Mouse (Mus musculus) CH12.LX (cell line): Measurements from ENCODE around the gene Fam160a1. TPM values are rescaled to one million over a fixed set of nuclear protein-coding genes. Genes with fewer than 3 reads are reported as not detected.

Source experiments
- DNase-seq: peaks from one replicate; pipeline ENCODE4 v3.0.0-alpha.2; 2013; ENCODE audit errors: extremely low read depth
- H3K27ac ChIP-seq: 2 replicates; pipeline ENCODE4 v1.5.1; 2012; ENCODE audit warnings: low read depth, mild to moderate bottlenecking, control low read depth, moderate library complexity; ENCODE audit not compliant: insufficient read depth
- H3K27me3 ChIP-seq: replicated peaks from 2 replicates; pipeline ENCODE3; 2012; ENCODE audit warnings: inconsistent platforms
- H3K36me3 ChIP-seq, 2 experiments: replicated peaks in 1 of 2; 2 replicates each; pipeline versions ENCODE3 to v1.6.1; 2012; ENCODE audit warnings: inconsistent platforms in 1 of 2, low read length in 1 of 2, mild to moderate bottlenecking in 1 of 2, mixed read lengths in 1 of 2, moderate library complexity in 1 of 2; ENCODE audit not compliant: control insufficient read depth in 1 of 2, insufficient read depth in 1 of 2
- H3K4me1 ChIP-seq, 2 experiments: 2 replicates each; pipeline ENCODE4 v1.6.1; 2012; ENCODE audit warnings: inconsistent platforms in 1 of 2, moderate library complexity in 1 of 2; ENCODE audit not compliant: insufficient read depth in 2 of 2, control insufficient read depth in 1 of 2
- H3K4me2 ChIP-seq: 2 replicates; pipeline ENCODE4 v1.6.1; 2012; ENCODE audit warnings: low read depth, mild to moderate bottlenecking, control low read depth; ENCODE audit not compliant: poor library complexity, insufficient read depth, severe bottlenecking
- H3K4me3 ChIP-seq, 3 experiments: fragments of 150-350 bp in 1 of 3; sonication (generic) in 1 of 3; replicated peaks in 1 of 3; 2 replicates each; pipeline versions ENCODE3 to v1.5.1; 2011 to 2012; ENCODE audit warnings: low read depth in 2 of 3, low read length in 2 of 3, mild to moderate bottlenecking in 2 of 3, moderate library complexity in 2 of 3, control low read depth in 1 of 3, improper control_type of control experiment in 1 of 3, inconsistent platforms in 1 of 3, mixed read lengths in 1 of 3; ENCODE audit not compliant: poor library complexity in 1 of 3
- H3K79me2 ChIP-seq: replicated peaks from 2 replicates; pipeline ENCODE4 v1.6.1; 2012; ENCODE audit warnings: mild to moderate bottlenecking, moderate library complexity; ENCODE audit not compliant: control insufficient read depth, poor library complexity, insufficient read depth, severe bottlenecking; ENCODE audit errors: extremely low read depth
- H3K9ac ChIP-seq: 2 replicates; pipeline ENCODE4 v1.6.1; 2012; ENCODE audit warnings: low read depth, mild to moderate bottlenecking, control low read depth, moderate library complexity; ENCODE audit not compliant: insufficient read depth
- H3K9me3 ChIP-seq: replicated peaks from 2 replicates; pipeline ENCODE3; 2012; ENCODE audit warnings: low read length, inconsistent platforms, mixed read lengths
- CHD2 ChIP-seq: IDR thresholded peaks from 2 replicates; pipeline ENCODE4 v1.6.1; 2011; ENCODE audit warnings: low read length, improper control_type of control experiment
- E2F4 ChIP-seq: IDR thresholded peaks from 2 replicates; pipeline ENCODE4 v1.6.1; 2011; ENCODE audit warnings: low read depth, low read length, improper control_type of control experiment; ENCODE audit not compliant: insufficient replicate concordance
- ELF1 ChIP-seq: IDR thresholded peaks from 2 replicates; pipeline ENCODE4 v1.6.1; 2014; ENCODE audit warnings: low read depth, mild to moderate bottlenecking, inconsistent platforms, low read length, improper control_type of control experiment
- EP300 ChIP-seq: IDR thresholded peaks from 2 replicates; pipeline ENCODE4 v1.6.1; 2011; ENCODE audit warnings: low read length, improper control_type of control experiment
- JUN ChIP-seq: IDR thresholded peaks from 2 replicates; pipeline ENCODE4 v1.6.1; 2011; ENCODE audit warnings: low read depth, mild to moderate bottlenecking, low read length, improper control_type of control experiment, moderate library complexity; ENCODE audit not compliant: insufficient read depth
- JUND ChIP-seq: conservative IDR thresholded peaks from 2 replicates; pipeline ENCODE4 v1.6.1; 2011; ENCODE audit warnings: low read depth, low read length, improper control_type of control experiment
- KAT2A ChIP-seq: IDR thresholded peaks from 2 replicates; pipeline ENCODE4 v1.6.1; 2012; ENCODE audit warnings: low read length, improper control_type of control experiment, inconsistent platforms; ENCODE audit not compliant: insufficient replicate concordance
- MAFK ChIP-seq: IDR thresholded peaks from 2 replicates; pipeline ENCODE4 v1.6.1; 2011; ENCODE audit warnings: low read length, improper control_type of control experiment; ENCODE audit not compliant: insufficient replicate concordance
- MXI1 ChIP-seq: IDR thresholded peaks from 2 replicates; pipeline ENCODE4 v1.6.1; 2011; ENCODE audit warnings: mild to moderate bottlenecking, low read depth, low read length, improper control_type of control experiment
- NRF1 ChIP-seq: IDR thresholded peaks from 2 replicates; pipeline ENCODE4 v1.6.1; 2014; ENCODE audit warnings: low read depth, mild to moderate bottlenecking, inconsistent platforms, low read length, improper control_type of control experiment, moderate library complexity
- PAX5 ChIP-seq: IDR thresholded peaks from 2 replicates; pipeline ENCODE4 v1.6.1; 2012; ENCODE audit warnings: low read length, inconsistent platforms, mixed read lengths
- POLR2A ChIP-seq: IDR thresholded peaks from 2 replicates; pipeline ENCODE4 v1.6.1; 2011; ENCODE audit warnings: low read depth, mild to moderate bottlenecking, improper control_type of control experiment, low read length
- RCOR1 ChIP-seq: conservative IDR thresholded peaks from 2 replicates; pipeline ENCODE4 v1.6.1; 2012; ENCODE audit warnings: low read depth, mild to moderate bottlenecking, inconsistent platforms, low read length, improper control_type of control experiment
- SMC3 ChIP-seq: IDR thresholded peaks from 2 replicates; pipeline ENCODE4 v1.6.1; 2011; ENCODE audit warnings: low read depth, low read length, improper control_type of control experiment
- TBP ChIP-seq: conservative IDR thresholded peaks from 2 replicates; pipeline ENCODE4 v1.6.1; 2011; ENCODE audit warnings: low read depth, low read length, improper control_type of control experiment
- TCF12 ChIP-seq: IDR thresholded peaks from 2 replicates; pipeline ENCODE4 v1.6.1; 2014; ENCODE audit warnings: low read depth, mild to moderate bottlenecking, inconsistent platforms, low read length, improper control_type of control experiment
- UBTF ChIP-seq: IDR thresholded peaks from 2 replicates; pipeline ENCODE4 v1.6.1; 2012; ENCODE audit warnings: low read depth, mild to moderate bottlenecking, inconsistent platforms, low read length, improper control_type of control experiment, moderate library complexity
- ZC3H11A ChIP-seq: IDR thresholded peaks from 2 replicates; pipeline ENCODE4 v1.6.1; 2012; ENCODE audit warnings: low read depth, mild to moderate bottlenecking, inconsistent platforms, low read length, improper control_type of control experiment
- ZKSCAN1 ChIP-seq: IDR thresholded peaks from 2 replicates; pipeline ENCODE4 v1.6.1; 2012; ENCODE audit warnings: low read depth, inconsistent platforms, low read length, improper control_type of control experiment, borderline replicate concordance
- ZMIZ1 ChIP-seq: IDR thresholded peaks from 2 replicates; pipeline ENCODE4 v1.6.1; 2012; ENCODE audit warnings: low read depth, mild to moderate bottlenecking, inconsistent platforms, low read length, improper control_type of control experiment
- ZNF384 ChIP-seq: IDR thresholded peaks from 2 replicates; pipeline ENCODE4 v1.6.1; 2012; ENCODE audit warnings: low read depth, low read length, improper control_type of control experiment, inconsistent platforms
- dilution Hi-C: fragments of 300-500 bp; cut with MboI; formaldehyde crosslinking; loops from 2 replicates; pipeline ENCODE4 v1.14.3; 2020; ENCODE audit warnings: low sequenced_read_pairs; ENCODE audit not compliant: extremely low pct_unique_long_range_greater_than_20kb, extremely low pct_ligation_motif_present
- in situ Hi-C: fragments of 300-500 bp; cut with MboI; formaldehyde crosslinking; loops from 3 replicates; pipeline ENCODE4 v1.14.3; 2019; ENCODE audit warnings: low sequenced_read_pairs, low pct_ligation_motif_present, low pct_unique_long_range_greater_than_20kb, mixed read lengths
- polyA plus RNA-seq: library from polyadenylated mRNA; unstranded; fragments of >175 nt; gene quantifications from 2 replicates; pipeline ENCODE4 v1.2.1, GENCODE M21; 2012; ENCODE audit warnings: low read depth; ENCODE audit not compliant: insufficient read length
- total RNA-seq, 2 experiments: library from RNA; depleted of rRNA; stranded (reverse); fragments of 300-350 nt in 1 of 2; fragments of >200 nt in 1 of 2; gene quantifications; 2 replicates each; pipeline ENCODE4 v1.2.3; 2012 to 2014

Fam160a1 gene
- total and polyA plus RNA-seq, 3 experiments: 0.17 to 0.41 (median 0.20) TPM

- no peaks in the 10 kb centered on the region for H3K36me3 ChIP-seq
- in situ Hi-C loops: no loop called here
- TF ChIP-seq ZKSCAN1 (no peak), TBP (no peak), RCOR1 (no peak), ELF1 (no peak), JUND (no peak), EP300 (no peak), ZNF384 (no peak), SMC3 (no peak), MAFK (no peak), NRF1 (no peak), POLR2A (no peak), MXI1 (no peak), TCF12 (no peak), E2F4 (no peak), ZMIZ1 (no peak), CHD2 (no peak), KAT2A (no peak), JUN (no peak), ZC3H11A (no peak), UBTF (no peak)
- dilution Hi-C loops: no loop called here
- H3K9ac ChIP-seq: no peak overlapping the region
- no peak overlapping the region for H3K4me2 ChIP-seq
- no peak overlapping the region for H3K4me3 ChIP-seq
- H3K4me1 ChIP-seq: no peaks in the 10 kb centered on the region
- H3K27me3 ChIP-seq: no peaks in the 10 kb centered on the region
- no peak for DNase-seq
- H3K9me3 ChIP-seq: no peaks in the 10 kb centered on the region
- no peak overlapping the region for H3K27ac ChIP-seq
- H3K79me2 ChIP-seq: no peaks in the 10 kb centered on the region
Measured at GRCm38 (mm10) chr3:85679312-85679933, 137.7 kb downstream of the Fam160a1 start.

- H3K27me3 ChIP-seq: no peaks in the 10 kb centered on the region
- no peaks in the 10 kb centered on the region for H3K9me3 ChIP-seq
- no peak for TF ChIP-seq RCOR1
- no peak for TF ChIP-seq MXI1
- TF ChIP-seq PAX5: no peak
- H3K9ac ChIP-seq: no peak overlapping the region
- H3K4me2 ChIP-seq: no peak overlapping the region
- no peaks in the 10 kb centered on the region for H3K79me2 ChIP-seq
- no peak overlapping the region for H3K27ac ChIP-seq
- H3K4me3 ChIP-seq: no peak overlapping the region
- in situ Hi-C loops (no loop called here), dilution Hi-C loops (no loop called here)
- H3K4me1 ChIP-seq: no peaks in the 10 kb centered on the region
- H3K36me3 ChIP-seq: no peaks in the 10 kb centered on the region
- no peak for DNase-seq
Measured at GRCm38 (mm10) chr3:85677952-85678351, 139.1 kb downstream of the Fam160a1 start.
